Mouse (Mus musculus): ENCODE measurements around the gene Gm20854. TPM values are rescaled to one million over a fixed set of nuclear protein-coding genes. Genes with fewer than 3 reads are reported as not detected.
"Not testable (repeated sequence)": the region's sequence is repeated elsewhere in the genome, so short reads cannot be mapped to it uniquely, and the experiment has no call there.

Gm20854 gene
- not detected for total RNA-seq (2021)
- long read RNA-seq, experiment 1, result 0 reads
- long read RNA-seq, experiment 2, result 0 reads

- intact Hi-C loops (cut with DNase I; ENCODE audit: low total_unique reads); DNase-seq: not testable (repeated sequence)
These were observed at the start of gene Gm20854 for GRCm38 (mm10) chrY:85530808-85531207. Gm20854 (minus strand) TSS chrY:85530908.
